Mouse (Mus musculus) liver, adult 2 months (tissue): ENCODE data around the gene Cntn4.

Experiments
- CTCF ChIP-seq: fragments of 200-500 bp; IDR thresholded peaks from 2 replicates; pipeline ENCODE4 v1.5.1; 2011; ENCODE audit warnings: low read depth, low read length, control low read depth
- POLR2A ChIP-seq: fragments of 200-500 bp; IDR thresholded peaks from 2 replicates; pipeline ENCODE4 v1.6.1; 2011; ENCODE audit warnings: low read length, control low read depth; ENCODE audit not compliant: insufficient read depth; ENCODE audit errors: extremely low read depth

DNA sequence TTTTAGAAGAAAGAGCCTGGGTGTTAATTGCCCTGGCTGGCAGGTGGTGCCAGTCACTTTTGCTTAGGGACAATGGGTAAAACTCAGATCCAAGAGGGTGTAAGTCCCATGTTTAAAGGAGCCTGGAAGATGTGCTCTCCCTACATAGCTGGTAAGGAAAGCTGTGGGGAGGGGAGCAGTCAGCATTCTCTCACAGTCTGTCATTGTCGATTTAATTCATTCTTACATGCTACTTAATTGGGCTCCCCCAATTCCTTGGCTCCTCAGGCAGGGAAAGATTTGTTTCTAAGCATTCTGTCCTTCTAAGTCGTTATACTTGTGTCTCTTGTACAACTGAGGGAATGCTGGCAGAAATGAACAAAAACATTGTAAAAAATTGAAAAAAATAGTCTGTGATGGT, 4.0 kb downstream of the Cntn4 start:
- no peak for TF ChIP-seq CTCF
- TF ChIP-seq POLR2A = no peak
